Mouse (Mus musculus): ENCODE measurements around the gene Hdhd3. TPM values are rescaled to one million over a fixed set of nuclear protein-coding genes. Genes with fewer than 3 reads are reported as not detected.

Hdhd3 gene
- polyA plus RNA-seq, 1 experiment from 2014 or later = 13.8 TPM

GRCm38 (mm10) chr4:62501964-62502732, 1.1 kb downstream of the Hdhd3 start:
- Histone ChIP-seq H3K27me3 (ENCODE audit: control insufficient read depth, insufficient read depth, low read depth, low read length) (no peaks in the 10 kb centered on the region), H3K9me3 (replicated peaks; ENCODE audit: control insufficient read depth, low read length, poor library complexity, severe bottlenecking) (no peaks in the 10 kb centered on the region), H3K4me1 (ENCODE audit: control insufficient read depth, insufficient read depth, low read length) (peaks cover 8% of the 10 kb centered on the region; the same call in 1 of the 2 replicates), H3K4me3 (ENCODE audit: low read depth, low read length) (peak overlapping the region; percentile 77), H3K9ac (ENCODE audit: low read depth, low read length) (peak overlapping the region; percentile 83), H3K36me3 (ENCODE audit: control insufficient read depth, insufficient read depth, low read length) (peaks cover 15% of the 10 kb centered on the region; the same call in 1 of the 2 replicates), H3K4me2 (ENCODE audit: low read length) (peak overlapping the region; percentile 78), H3K27ac (ENCODE audit: low read length) (peak overlapping the region; percentile 65)
- 1% methylated on average over 38 of the region's 38 CpGs for WGBS
- ATAC-seq = peak; percentile 96

DNA sequence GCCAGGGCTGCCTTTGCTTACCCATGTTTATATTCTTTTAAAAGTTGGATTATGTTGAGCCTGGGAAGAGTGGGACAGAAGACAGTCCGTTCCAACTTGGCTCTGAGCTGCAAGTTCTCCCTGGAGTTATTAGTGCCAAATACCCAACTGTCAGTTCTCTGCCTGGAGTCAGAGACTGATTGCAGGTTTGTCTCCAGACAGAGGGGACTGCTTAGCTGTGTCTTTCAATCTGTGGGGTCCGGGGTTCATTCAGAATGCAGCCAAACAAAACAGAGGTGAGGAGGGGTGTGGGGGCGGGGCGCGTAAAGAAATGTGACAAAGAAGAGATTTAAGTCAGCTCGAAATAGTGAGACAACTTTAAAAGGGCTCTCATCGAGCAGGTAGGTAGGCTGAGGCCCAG, 1.7 kb downstream of the Hdhd3 start:
- H3K9ac ChIP-seq (ENCODE audit: low read depth, low read length) = peak overlapping the region; percentile 83
- WGBS = 1% methylated on average over 7 of the region's 7 CpGs
- ATAC-seq = peak; percentile 44
- peak overlapping the region; percentile 77 for H3K4me3 ChIP-seq (ENCODE audit: low read depth, low read length)
- peaks cover 8% of the 10 kb centered on the region; the same call in 1 of the 2 replicates for H3K4me1 ChIP-seq (ENCODE audit: control insufficient read depth, insufficient read depth, low read length)
- H3K4me2 ChIP-seq (ENCODE audit: low read length) = peak overlapping the region; percentile 78
- no peaks in the 10 kb centered on the region for H3K27me3 ChIP-seq (ENCODE audit: control insufficient read depth, insufficient read depth, low read depth, low read length)
- H3K27ac ChIP-seq (ENCODE audit: low read length) = peak overlapping the region; percentile 62
- peaks cover 15% of the 10 kb centered on the region; the same call in 1 of the 2 replicates for H3K36me3 ChIP-seq (ENCODE audit: control insufficient read depth, insufficient read depth, low read length)
- no peaks in the 10 kb centered on the region for H3K9me3 ChIP-seq (replicated peaks; ENCODE audit: control insufficient read depth, low read length, poor library complexity, severe bottlenecking)

- 95% methylated on average over 4 of the region's 4 CpGs for WGBS
- H3K27me3 ChIP-seq (ENCODE audit: control insufficient read depth, insufficient read depth, low read depth, low read length) = no peaks in the 10 kb centered on the region
- ATAC-seq = no peak
- no peak overlapping the region for H3K27ac ChIP-seq (ENCODE audit: low read length)
- H3K9me3 ChIP-seq (replicated peaks; ENCODE audit: control insufficient read depth, low read length, poor library complexity, severe bottlenecking) = no peaks in the 10 kb centered on the region
- H3K4me1 ChIP-seq (ENCODE audit: control insufficient read depth, insufficient read depth, low read length) = peaks cover 8% of the 10 kb centered on the region; the same call in 1 of the 2 replicates
- H3K4me3 ChIP-seq (ENCODE audit: low read depth, low read length) = no peak overlapping the region
- H3K36me3 ChIP-seq (ENCODE audit: control insufficient read depth, insufficient read depth, low read length) = peaks cover 15% of the 10 kb centered on the region; the same call in 1 of the 2 replicates
- no peak overlapping the region for H3K9ac ChIP-seq (ENCODE audit: low read depth, low read length)
- H3K4me2 ChIP-seq (ENCODE audit: low read length) = no peak overlapping the region
Measured at GRCm38 (mm10) chr4:62500799-62501198, 2.5 kb downstream of the Hdhd3 start.

DNA sequence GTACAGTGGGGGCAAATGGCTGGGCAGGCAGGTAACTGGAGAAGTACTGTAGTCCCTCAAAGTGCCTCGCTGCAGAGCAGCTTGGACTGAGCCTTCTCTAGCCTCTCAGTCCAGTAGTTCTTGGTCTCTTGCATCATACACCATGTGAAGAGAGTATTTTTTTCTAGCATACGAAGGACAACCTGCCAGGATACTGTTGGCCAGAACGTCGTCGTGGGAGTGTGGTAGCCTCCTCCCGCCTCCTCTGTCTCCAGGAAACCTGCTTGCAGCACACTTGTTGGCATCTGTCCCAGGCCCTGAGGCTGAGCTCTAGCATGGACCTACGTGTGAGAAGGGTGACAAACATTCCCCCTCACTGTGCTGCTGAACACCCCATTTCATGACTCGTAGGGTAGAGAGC, 6.5 kb downstream of the Hdhd3 start:
- Histone ChIP-seq H3K9ac (ENCODE audit: low read depth, low read length) (no peak overlapping the region), H3K4me2 (ENCODE audit: low read length) (no peak overlapping the region), H3K9me3 (replicated peaks; ENCODE audit: control insufficient read depth, low read length, poor library complexity, severe bottlenecking) (no peaks in the 10 kb centered on the region), H3K36me3 (ENCODE audit: control insufficient read depth, insufficient read depth, low read length) (peaks cover 15% of the 10 kb centered on the region; the same call in 1 of the 2 replicates), H3K27ac (ENCODE audit: low read length) (no peak overlapping the region), H3K4me3 (ENCODE audit: low read depth, low read length) (no peak overlapping the region), H3K27me3 (ENCODE audit: control insufficient read depth, insufficient read depth, low read depth, low read length) (no peaks in the 10 kb centered on the region), H3K4me1 (ENCODE audit: control insufficient read depth, insufficient read depth, low read length) (0 out of 2 replicates have a peak, but pooled peaks cover 8% of the 10 kb centered on the region)
- WGBS = 68% methylated on average over 8 of the region's 8 CpGs
- no peak for ATAC-seq

- H3K4me2 ChIP-seq (ENCODE audit: low read length) = no peak overlapping the region
- WGBS = 78% methylated on average over 8 of the region's 8 CpGs
- 0 out of 2 replicates have a peak, but pooled peaks cover 4% of the 10 kb centered on the region for H3K4me1 ChIP-seq (ENCODE audit: control insufficient read depth, insufficient read depth, low read length)
- no peaks in the 10 kb centered on the region for H3K9me3 ChIP-seq (replicated peaks; ENCODE audit: control insufficient read depth, low read length, poor library complexity, severe bottlenecking)
- no peak overlapping the region for H3K9ac ChIP-seq (ENCODE audit: low read depth, low read length)
- ATAC-seq = no peak
- no peak overlapping the region for H3K27ac ChIP-seq (ENCODE audit: low read length)
- no peak overlapping the region for H3K4me3 ChIP-seq (ENCODE audit: low read depth, low read length)
- peaks cover 15% of the 10 kb centered on the region; the same call in 1 of the 2 replicates for H3K36me3 ChIP-seq (ENCODE audit: control insufficient read depth, insufficient read depth, low read length)
- H3K27me3 ChIP-seq (ENCODE audit: control insufficient read depth, insufficient read depth, low read depth, low read length) = no peaks in the 10 kb centered on the region
Measured at GRCm38 (mm10) chr4:62495946-62496345, 7.3 kb downstream of the Hdhd3 start.

DNA sequence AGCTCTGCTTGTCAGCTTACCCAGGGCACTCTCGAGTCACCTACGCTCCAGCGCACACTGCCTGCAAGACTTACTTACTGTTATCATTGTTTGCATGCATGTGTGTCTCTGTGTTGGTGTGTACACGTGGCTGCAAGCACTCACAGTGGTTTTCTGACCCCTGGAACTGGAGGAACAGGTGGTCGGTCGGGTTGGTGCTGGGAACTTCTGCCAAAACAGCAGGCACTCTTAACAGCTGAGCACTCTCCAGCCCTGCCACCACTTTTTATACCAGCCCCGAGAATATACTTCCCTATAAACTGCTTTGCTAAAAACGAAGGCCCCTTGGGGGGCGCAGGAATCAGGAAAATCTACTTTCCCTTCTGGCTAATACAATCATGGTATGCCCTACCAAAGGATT, 9.0 kb downstream of the Hdhd3 start:
- Histone ChIP-seq H3K4me2 (ENCODE audit: low read length) (no peak overlapping the region), H3K4me3 (ENCODE audit: low read depth, low read length) (no peak overlapping the region), H3K27me3 (ENCODE audit: control insufficient read depth, insufficient read depth, low read depth, low read length) (no peaks in the 10 kb centered on the region), H3K9me3 (replicated peaks; ENCODE audit: control insufficient read depth, low read length, poor library complexity, severe bottlenecking) (no peaks in the 10 kb centered on the region), H3K36me3 (ENCODE audit: control insufficient read depth, insufficient read depth, low read length) (peaks cover 12% of the 10 kb centered on the region; the same call in 1 of the 2 replicates), H3K9ac (ENCODE audit: low read depth, low read length) (no peak overlapping the region), H3K4me1 (ENCODE audit: control insufficient read depth, insufficient read depth, low read length) (no peaks in the 10 kb centered on the region), H3K27ac (ENCODE audit: low read length) (no peak overlapping the region)
- no peak for ATAC-seq
- 72% methylated on average over 9 of the region's 9 CpGs for WGBS

GRCm38 (mm10) chr4:62492682-62493081, 10.6 kb downstream of the Hdhd3 start:
- no peaks in the 10 kb centered on the region for H3K4me1 ChIP-seq (ENCODE audit: control insufficient read depth, insufficient read depth, low read length)
- no peak overlapping the region for H3K9ac ChIP-seq (ENCODE audit: low read depth, low read length)
- no peaks in the 10 kb centered on the region for H3K9me3 ChIP-seq (replicated peaks; ENCODE audit: control insufficient read depth, low read length, poor library complexity, severe bottlenecking)
- no peak overlapping the region for H3K4me2 ChIP-seq (ENCODE audit: low read length)
- no peak for ATAC-seq
- no peak overlapping the region for H3K4me3 ChIP-seq (ENCODE audit: low read depth, low read length)
- 84% methylated on average over 2 of the region's 2 CpGs for WGBS
- no peak overlapping the region for H3K27ac ChIP-seq (ENCODE audit: low read length)
- no peaks in the 10 kb centered on the region for H3K27me3 ChIP-seq (ENCODE audit: control insufficient read depth, insufficient read depth, low read depth, low read length)
- 0 out of 2 replicates have a peak, but pooled peaks cover under 1% of the 10 kb centered on the region for H3K36me3 ChIP-seq (ENCODE audit: control insufficient read depth, insufficient read depth, low read length)

- no peak overlapping the region for H3K27ac ChIP-seq (ENCODE audit: low read length)
- no peaks in the 10 kb centered on the region for H3K27me3 ChIP-seq (ENCODE audit: control insufficient read depth, insufficient read depth, low read depth, low read length)
- H3K4me2 ChIP-seq (ENCODE audit: low read length) = no peak overlapping the region
- ATAC-seq = no peak
- WGBS = 77% methylated on average over 2 of the region's 2 CpGs
- H3K4me3 ChIP-seq (ENCODE audit: low read depth, low read length) = no peak overlapping the region
- H3K9ac ChIP-seq (ENCODE audit: low read depth, low read length) = no peak overlapping the region
- H3K4me1 ChIP-seq (ENCODE audit: control insufficient read depth, insufficient read depth, low read length) = no peaks in the 10 kb centered on the region
- H3K9me3 ChIP-seq (replicated peaks; ENCODE audit: control insufficient read depth, low read length, poor library complexity, severe bottlenecking) = no peaks in the 10 kb centered on the region
- H3K36me3 ChIP-seq (ENCODE audit: control insufficient read depth, insufficient read depth, low read length) = no peaks in the 10 kb centered on the region
Measured at GRCm38 (mm10) chr4:62487914-62488313, 15.4 kb downstream of the Hdhd3 start.

DNA sequence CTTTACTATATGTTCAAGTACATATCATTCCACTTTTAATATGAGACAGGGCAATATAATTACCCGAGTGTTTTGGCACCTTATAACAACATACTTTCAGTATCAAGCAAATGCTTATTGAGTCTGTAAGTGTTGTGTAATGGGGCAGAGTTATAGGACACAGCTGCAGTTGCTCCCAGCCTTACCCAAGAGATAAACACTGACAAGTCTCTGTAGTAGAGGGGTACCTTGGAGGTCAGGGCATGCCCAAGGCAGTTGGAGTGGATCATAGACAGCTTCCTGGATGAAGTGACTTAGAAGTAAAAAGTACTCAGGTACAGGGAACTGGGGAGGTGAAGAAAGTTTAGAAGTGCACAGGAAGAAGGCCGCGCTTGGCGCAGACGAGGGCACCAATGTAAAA, 16.1 kb downstream of the Hdhd3 start:
- Histone ChIP-seq H3K9ac (ENCODE audit: low read depth, low read length) (no peak overlapping the region), H3K27ac (ENCODE audit: low read length) (no peak overlapping the region), H3K9me3 (replicated peaks; ENCODE audit: control insufficient read depth, low read length, poor library complexity, severe bottlenecking) (no peaks in the 10 kb centered on the region), H3K4me1 (ENCODE audit: control insufficient read depth, insufficient read depth, low read length) (no peaks in the 10 kb centered on the region), H3K36me3 (ENCODE audit: control insufficient read depth, insufficient read depth, low read length) (no peaks in the 10 kb centered on the region), H3K4me3 (ENCODE audit: low read depth, low read length) (no peak overlapping the region), H3K4me2 (ENCODE audit: low read length) (no peak overlapping the region), H3K27me3 (ENCODE audit: control insufficient read depth, insufficient read depth, low read depth, low read length) (no peaks in the 10 kb centered on the region; the same call in 1 of the 2 replicates)
- WGBS = 93% methylated on average over 5 of the region's 5 CpGs
- ATAC-seq = no peak
